Mouse (Mus musculus): ENCODE measurements at regions not wholly inside any gene's neighbourhood (a gene's known extent, or its start where the extent isn't known, plus 50 kb on each side); places are given as distances from the start of the nearest gene placed in this dataset.

DNA sequence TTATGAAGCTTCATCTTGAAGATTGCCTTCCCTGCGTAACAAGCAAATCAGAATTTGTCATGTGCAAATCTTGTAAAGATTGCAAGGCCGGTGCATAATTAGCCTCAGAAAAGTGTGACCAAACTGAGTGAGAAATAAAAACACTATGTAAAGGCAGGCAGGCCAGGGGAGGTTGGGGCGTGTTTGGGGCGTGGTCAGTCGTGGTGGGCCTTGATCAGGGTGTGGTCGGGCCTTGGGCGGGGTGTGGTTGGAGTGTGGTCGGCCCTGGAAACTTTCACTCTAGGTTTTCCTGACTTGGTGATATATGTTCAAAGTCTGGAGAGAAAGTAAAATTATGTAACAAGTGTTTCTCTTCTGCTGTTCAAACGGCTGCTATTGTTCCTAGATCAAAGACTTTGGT lies 120.0 kb upstream of the Sox5 start:
- TF ChIP-seq POLR2A (IDR thresholded peaks at IDR 0.05; ENCODE audit: insufficient read depth, low read depth, low read length) (no peak), CTCF (IDR thresholded peaks at IDR 0.05; ENCODE audit: insufficient read depth, low read depth, low read length) (no peak)

Measured in olfactory bulb, adult 2 months (tissue).